Mouse (Mus musculus): ENCODE measurements at regions not wholly inside any gene's neighbourhood (a gene's known extent, or its start where the extent isn't known, plus 50 kb on each side); places are given as distances from the start of the nearest gene placed in this dataset.

- no peak for DNase-seq (ENCODE audit: extremely low read depth, insufficient read length, low spot score)
Measured at GRCm38 (mm10) chr1:76453160-76453710, 907.2 kb downstream of the Slc4a3 start.

- no peak for DNase-seq (ENCODE audit: extremely low read depth, insufficient read length, low spot score)
Measured at GRCm38 (mm10) chr1:76466562-76466961, 920.5 kb downstream of the Slc4a3 start.

GRCm38 (mm10) chr1:76484193-76484592, 938.1 kb downstream of the Slc4a3 start:
- DNase-seq (ENCODE audit: extremely low read depth, insufficient read length, low spot score) = no peak

- no peak for DNase-seq (ENCODE audit: extremely low read depth, insufficient read length, low spot score)
Measured at GRCm38 (mm10) chr1:76487481-76487880, 941.4 kb downstream of the Slc4a3 start.

- no peak for DNase-seq (ENCODE audit: extremely low read depth, insufficient read length, low spot score)
Measured at GRCm38 (mm10) chr1:76489681-76490492, 943.8 kb downstream of the Slc4a3 start.

GRCm38 (mm10) chr1:76490719-76491118, 944.7 kb downstream of the Slc4a3 start:
- no peak for DNase-seq (ENCODE audit: extremely low read depth, insufficient read length, low spot score)

- DNase-seq (ENCODE audit: extremely low read depth, insufficient read length, low spot score) = no peak
Measured at GRCm38 (mm10) chr1:76491187-76491586, 945.1 kb downstream of the Slc4a3 start.

- no peak for DNase-seq (ENCODE audit: extremely low read depth, insufficient read length, low spot score)
Measured at GRCm38 (mm10) chr1:76505150-76505549, 959.1 kb downstream of the Slc4a3 start.

- DNase-seq (ENCODE audit: extremely low read depth, insufficient read length, low spot score) = no peak
Measured at GRCm38 (mm10) chr1:76508821-76509220, 962.8 kb downstream of the Slc4a3 start.

GRCm38 (mm10) chr1:76509486-76509885, 963.4 kb downstream of the Slc4a3 start:
- no peak for DNase-seq (ENCODE audit: extremely low read depth, insufficient read length, low spot score)

- no peak for DNase-seq (ENCODE audit: extremely low read depth, insufficient read length, low spot score)
Measured at GRCm38 (mm10) chr1:76512156-76512555, 966.1 kb downstream of the Slc4a3 start.

- DNase-seq (ENCODE audit: extremely low read depth, insufficient read length, low spot score) = no peak
Measured at GRCm38 (mm10) chr1:76513490-76513889, 967.4 kb downstream of the Slc4a3 start.

GRCm38 (mm10) chr1:76529531-76529930, 983.5 kb downstream of the Slc4a3 start:
- no peak for DNase-seq (ENCODE audit: extremely low read depth, insufficient read length, low spot score)

- DNase-seq (ENCODE audit: extremely low read depth, insufficient read length, low spot score) = no peak
Measured at GRCm38 (mm10) chr1:76530342-76530741, 984.3 kb downstream of the Slc4a3 start.

GRCm38 (mm10) chr1:76535522-76535956, 979.3 kb downstream of the Epha4 start:
- no peak for DNase-seq (ENCODE audit: extremely low read depth, insufficient read length, low spot score)

- DNase-seq (ENCODE audit: extremely low read depth, insufficient read length, low spot score) = no peak
Measured at GRCm38 (mm10) chr1:76540529-76540928, 974.4 kb downstream of the Epha4 start.

- DNase-seq (ENCODE audit: extremely low read depth, insufficient read length, low spot score) = no peak
Measured at GRCm38 (mm10) chr1:76550876-76551275, 964.0 kb downstream of the Epha4 start.

- DNase-seq (ENCODE audit: extremely low read depth, insufficient read length, low spot score) = no peak
Measured at GRCm38 (mm10) chr1:76559441-76559840, 955.4 kb downstream of the Epha4 start.

- no peak for DNase-seq (ENCODE audit: extremely low read depth, insufficient read length, low spot score)
Measured at GRCm38 (mm10) chr1:76575487-76575886, 939.4 kb downstream of the Epha4 start.

- DNase-seq (ENCODE audit: extremely low read depth, insufficient read length, low spot score) = no peak
Measured at GRCm38 (mm10) chr1:76585921-76586320, 929.0 kb downstream of the Epha4 start.

- no peak for DNase-seq (ENCODE audit: extremely low read depth, insufficient read length, low spot score)
Measured at GRCm38 (mm10) chr1:76625831-76626230, 889.1 kb downstream of the Epha4 start.

- no peak for DNase-seq (ENCODE audit: extremely low read depth, insufficient read length, low spot score)
Measured at GRCm38 (mm10) chr1:76629861-76630260, 885.0 kb downstream of the Epha4 start.

Data from 3134 (cell line).